In the genomic region with DNA sequence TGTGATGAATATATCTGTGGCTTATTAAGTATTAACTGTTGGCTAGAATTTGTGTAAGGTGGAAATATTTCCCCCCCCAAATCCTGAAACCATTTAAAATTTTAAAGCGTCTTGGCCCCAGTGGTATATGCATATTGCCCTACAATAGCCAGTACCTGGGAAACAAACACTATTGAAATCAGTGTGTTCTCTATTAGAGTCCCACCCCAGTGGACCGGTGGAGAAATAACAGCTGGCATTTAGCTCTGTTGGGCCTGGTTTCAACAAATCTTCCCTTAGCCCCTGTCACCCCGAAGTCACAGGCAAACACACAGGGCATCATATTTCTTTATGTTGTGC, we compare ENCODE assay signal across 10 mouse cellular contexts.
DNase-seq lines count a peak whose midpoint lies in the region; ATAC-seq and TF ChIP-seq lines count a peak whose summit lies in the region.
"Had no signal": no experiment of that assay in that cellular context is flagged by ENCODE, and none has a peak within 500 bp of the region (broad histone marks: within the 10 kb centered on the region; RNA-seq: fewer than 3 reads in every experiment).

No protein-coding gene starts in this region.

- H3K27ac ChIP-seq in hindbrain, embryonic 10.5 days, result peak overlapping the region; percentile 29; the same call in 1 of the 2 replicates
- no peak overlapping the region for H3K27ac ChIP-seq in hindbrain, postnatal 0 days
- H3K27ac ChIP-seq in midbrain, embryonic 11.5 days (ENCODE audit: low read depth, low read length), result no peak overlapping the region
- H3K27ac ChIP-seq in midbrain, embryonic 15.5 days, result no peak overlapping the region
- no peak overlapping the region for H3K27ac ChIP-seq in intestine, postnatal 0 days (ENCODE audit: low read depth, low read length)
- H3K27ac ChIP-seq in stomach, embryonic 16.5 days (ENCODE audit: low read length), result peak overlapping the region; percentile 68
- H3K27ac ChIP-seq: hindbrain, embryonic 14.5 days; midbrain, embryonic 13.5 days had no signal

- H3K36me3 ChIP-seq in hindbrain, embryonic 10.5 days, result no peaks in the 10 kb centered on the region
- no peaks in the 10 kb centered on the region for H3K36me3 ChIP-seq in hindbrain, postnatal 0 days (ENCODE audit: insufficient read depth, low read length)
- no peaks in the 10 kb centered on the region for H3K36me3 ChIP-seq in midbrain, embryonic 11.5 days (ENCODE audit: control insufficient read depth, insufficient read depth, low read length)
- no peaks in the 10 kb centered on the region for H3K36me3 ChIP-seq in midbrain, embryonic 15.5 days (replicated peaks)
- no peaks in the 10 kb centered on the region for H3K36me3 ChIP-seq in intestine, postnatal 0 days (ENCODE audit: control insufficient read depth, insufficient read depth)
- no peaks in the 10 kb centered on the region for H3K36me3 ChIP-seq in stomach, embryonic 16.5 days (ENCODE audit: control insufficient read depth, insufficient read depth, low read length)
- H3K36me3 ChIP-seq: midbrain, embryonic 13.5 days had no signal

- no peak for DNase-seq in hindbrain, embryonic 10.5 days (ENCODE audit: low spot score)
- no peak for DNase-seq in hindbrain, postnatal 0 days (ENCODE audit: low spot score)
- DNase-seq in midbrain, embryonic 11.5 days (ENCODE audit: low spot score, missing footprints), result peak; percentile 79
- no peak for DNase-seq in ovary, postnatal 14 days (ENCODE audit: low spot score)
- DNase-seq: adrenal gland, postnatal 25 days had no signal

- no peak overlapping the region for H3K4me2 ChIP-seq in hindbrain, postnatal 0 days (ENCODE audit: low read depth, low read length)
- no peak overlapping the region for H3K4me2 ChIP-seq in midbrain, embryonic 11.5 days
- no peak overlapping the region for H3K4me2 ChIP-seq in midbrain, embryonic 15.5 days
- peak overlapping the region; percentile 47 for H3K4me2 ChIP-seq in intestine, postnatal 0 days (replicated peaks; ENCODE audit: low read depth)
- peak overlapping the region; percentile 44 for H3K4me2 ChIP-seq in stomach, embryonic 16.5 days (ENCODE audit: low read depth, low read length)
- H3K4me2 ChIP-seq: hindbrain, embryonic 14.5 days; midbrain, embryonic 13.5 days had no signal

- peaks cover 18% of the 10 kb centered on the region for H3K4me1 ChIP-seq in hindbrain, embryonic 10.5 days (replicated peaks)
- 0 out of 2 replicates have a peak, but pooled peaks cover 4% of the 10 kb centered on the region for H3K4me1 ChIP-seq in hindbrain, postnatal 0 days (ENCODE audit: insufficient read depth, low read length)
- H3K4me1 ChIP-seq in midbrain, embryonic 11.5 days (ENCODE audit: control insufficient read depth, insufficient read depth, low read length), result no peaks in the 10 kb centered on the region
- no peaks in the 10 kb centered on the region for H3K4me1 ChIP-seq in midbrain, embryonic 15.5 days
- no peaks in the 10 kb centered on the region for H3K4me1 ChIP-seq in intestine, postnatal 0 days (replicated peaks; ENCODE audit: control insufficient read depth, insufficient read depth, low read length)
- H3K4me1 ChIP-seq in stomach, embryonic 16.5 days (ENCODE audit: control insufficient read depth, insufficient read depth, low read length), result peaks cover 20% of the 10 kb centered on the region

- no peak for TF ChIP-seq CTCF in hindbrain, postnatal 0 days (IDR thresholded peaks at IDR 0.05; ENCODE audit: low read depth)
- no peak for TF ChIP-seq CTCF in intestine, postnatal 0 days (IDR thresholded peaks at IDR 0.05; ENCODE audit: low read depth)

- ATAC-seq in hindbrain, postnatal 0 days, result no peak
- ATAC-seq in midbrain, embryonic 11.5 days (ENCODE audit: low FRiP score), result no peak
- ATAC-seq in midbrain, embryonic 15.5 days (replicated peaks), result no peak
- no peak for ATAC-seq in intestine, postnatal 0 days
- ATAC-seq in stomach, embryonic 16.5 days (ENCODE audit: insufficient read depth, low FRiP score), result 0 out of 2 replicates have a peak, but pooled peaks have one; percentile 29
- ATAC-seq: midbrain, embryonic 13.5 days had no signal

- H3K9me3 ChIP-seq in hindbrain, embryonic 10.5 days, result no peaks in the 10 kb centered on the region
- H3K9me3 ChIP-seq in hindbrain, postnatal 0 days (ENCODE audit: low read length), result no peaks in the 10 kb centered on the region
- no peaks in the 10 kb centered on the region for H3K9me3 ChIP-seq in midbrain, embryonic 11.5 days (ENCODE audit: control insufficient read depth, low read length)
- H3K9me3 ChIP-seq in midbrain, embryonic 15.5 days, result no peaks in the 10 kb centered on the region
- H3K9me3 ChIP-seq in intestine, postnatal 0 days (ENCODE audit: control insufficient read depth), result no peaks in the 10 kb centered on the region
- H3K9me3 ChIP-seq in stomach, embryonic 16.5 days (replicated peaks; ENCODE audit: control insufficient read depth, low read length), result no peaks in the 10 kb centered on the region
- H3K9me3 ChIP-seq: midbrain, embryonic 13.5 days had no signal

- no peak overlapping the region for H3K9ac ChIP-seq in hindbrain, postnatal 0 days (replicated peaks; ENCODE audit: low read length)
- no peak overlapping the region for H3K9ac ChIP-seq in midbrain, embryonic 11.5 days (ENCODE audit: low read length)
- H3K9ac ChIP-seq in midbrain, embryonic 15.5 days, result no peak overlapping the region
- no peak overlapping the region for H3K9ac ChIP-seq in intestine, postnatal 0 days (ENCODE audit: low read depth, low read length)
- peak overlapping the region; percentile 18; the same call in 1 of the 2 replicates for H3K9ac ChIP-seq in stomach, embryonic 16.5 days (ENCODE audit: low read length)
- H3K9ac ChIP-seq: hindbrain, embryonic 14.5 days; midbrain, embryonic 13.5 days had no signal

- 52% methylated on average over 3 of the region's 3 CpGs for WGBS in hindbrain, embryonic 10.5 days
- 42% methylated on average over 3 of the region's 3 CpGs for WGBS in hindbrain, postnatal 0 days
- WGBS in midbrain, embryonic 11.5 days, result 65% methylated on average over 3 of the region's 3 CpGs
- 80% methylated on average over 3 of the region's 3 CpGs for WGBS in midbrain, embryonic 15.5 days
- WGBS in intestine, postnatal 0 days, result 14% methylated on average over 3 of the region's 3 CpGs
- WGBS in stomach, embryonic 16.5 days, result 11% methylated on average over 3 of the region's 3 CpGs

- no peak overlapping the region for H3K4me3 ChIP-seq in hindbrain, embryonic 10.5 days
- H3K4me3 ChIP-seq in hindbrain, postnatal 0 days (ENCODE audit: low read length), result no peak overlapping the region
- no peak overlapping the region for H3K4me3 ChIP-seq in midbrain, embryonic 11.5 days (ENCODE audit: low read depth, low read length)
- no peak overlapping the region for H3K4me3 ChIP-seq in midbrain, embryonic 15.5 days
- H3K4me3 ChIP-seq in intestine, postnatal 0 days (ENCODE audit: low read depth, low read length), result no peak overlapping the region
- no peak overlapping the region for H3K4me3 ChIP-seq in stomach, embryonic 16.5 days (replicated peaks; ENCODE audit: low read length)
- H3K4me3 ChIP-seq: midbrain, embryonic 13.5 days had no signal

- no peaks in the 10 kb centered on the region for H3K27me3 ChIP-seq in hindbrain, embryonic 10.5 days (ENCODE audit: insufficient read depth, poor library complexity, severe bottlenecking)
- H3K27me3 ChIP-seq in hindbrain, postnatal 0 days (ENCODE audit: insufficient read depth, low read length), result no peaks in the 10 kb centered on the region
- H3K27me3 ChIP-seq in midbrain, embryonic 11.5 days (ENCODE audit: control insufficient read depth, insufficient read depth, low read length), result no peaks in the 10 kb centered on the region
- no peaks in the 10 kb centered on the region for H3K27me3 ChIP-seq in midbrain, embryonic 15.5 days (replicated peaks)
- no peaks in the 10 kb centered on the region for H3K27me3 ChIP-seq in intestine, postnatal 0 days (replicated peaks; ENCODE audit: control insufficient read depth, insufficient read depth, low read length)
- H3K27me3 ChIP-seq in stomach, embryonic 16.5 days (ENCODE audit: control insufficient read depth, insufficient read depth, low read length), result no peaks in the 10 kb centered on the region
- H3K27me3 ChIP-seq: midbrain, embryonic 13.5 days had no signal

Comparison
In these comparisons a context has a peak if more than half of its experiments do, and no peak if none do; other contexts are left out.
1. H3K27ac ChIP-seq: peak in hindbrain, embryonic 10.5 days (single experiment) and stomach, embryonic 16.5 days (single experiment); none in hindbrain, postnatal 0 days (single experiment), midbrain, embryonic 11.5 days (single experiment), midbrain, embryonic 15.5 days (single experiment) and intestine, postnatal 0 days (single experiment).
2. H3K4me2 ChIP-seq: peak in intestine, postnatal 0 days (single experiment) and stomach, embryonic 16.5 days (single experiment); none in hindbrain, postnatal 0 days (single experiment), midbrain, embryonic 11.5 days (single experiment) and midbrain, embryonic 15.5 days (single experiment).